Mouse (Mus musculus) lung, postnatal 14 days (tissue): ENCODE measurements around the gene Ubap1l.

ENCODE experiments used
- DNase-seq: peaks from one replicate; pipeline ENCODE4 v3.0.0; 2021

The Ubap1l gene

DNA sequence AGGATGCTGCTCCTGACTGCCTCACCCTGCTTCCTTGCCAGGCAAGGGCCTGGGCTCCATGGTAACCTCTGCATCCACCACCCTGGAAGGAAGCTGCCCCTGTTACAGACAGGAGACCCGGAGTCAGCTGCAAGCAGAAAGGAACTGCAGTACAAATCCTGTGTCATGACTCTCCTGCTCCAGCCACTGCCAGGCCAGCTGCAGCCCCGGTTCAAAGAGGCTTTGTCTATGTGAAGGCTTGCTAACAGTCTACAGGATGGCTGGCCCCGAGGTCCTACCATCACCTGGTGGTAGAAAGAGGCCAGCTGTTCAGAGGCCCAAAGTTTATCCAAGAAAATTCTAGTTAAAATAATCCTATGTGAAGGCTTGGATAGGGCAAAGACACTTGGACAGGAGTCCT lies 50.5 kb downstream of the Ubap1l start:
- no peak for DNase-seq

DNA sequence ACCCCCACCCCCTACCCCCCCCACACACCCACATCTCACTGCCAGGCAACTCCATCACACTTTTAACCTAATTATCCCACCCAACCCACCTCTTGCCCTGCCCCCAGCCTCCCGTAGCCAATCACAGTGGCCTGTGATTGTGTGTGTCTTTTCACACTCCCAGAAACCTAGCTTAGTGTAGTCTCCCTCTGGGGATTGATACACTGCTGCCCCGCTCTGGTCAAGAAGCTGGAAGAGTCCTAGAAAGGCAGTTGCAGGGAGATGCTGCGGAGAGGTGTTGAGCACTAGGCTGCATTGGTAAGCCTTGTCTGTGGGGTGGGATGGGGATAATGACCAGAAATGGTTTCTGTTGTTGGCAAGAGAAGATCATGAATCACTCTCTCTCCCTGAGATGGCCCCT lies 56.9 kb downstream of the Ubap1l start:
- no peak for DNase-seq

DNA sequence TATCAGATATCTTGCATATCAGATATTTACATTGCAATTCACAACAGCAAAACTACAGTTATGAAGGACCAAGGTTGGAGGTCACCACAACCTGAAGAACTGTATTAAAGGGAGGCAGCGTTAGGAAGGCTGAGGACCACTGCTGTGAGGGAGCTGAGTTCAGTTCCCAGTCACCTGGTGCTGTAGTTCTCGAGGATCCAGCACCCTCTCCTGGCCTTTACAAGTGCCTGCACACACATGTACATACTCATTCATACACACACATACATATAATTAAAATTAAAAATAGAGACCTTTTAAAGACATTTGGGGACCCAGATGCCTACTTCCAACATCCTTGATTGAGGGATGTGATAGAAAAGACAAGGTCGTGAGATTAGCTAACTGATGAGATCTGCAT lies 58.8 kb downstream of the Ubap1l start:
- no peak for DNase-seq

DNA sequence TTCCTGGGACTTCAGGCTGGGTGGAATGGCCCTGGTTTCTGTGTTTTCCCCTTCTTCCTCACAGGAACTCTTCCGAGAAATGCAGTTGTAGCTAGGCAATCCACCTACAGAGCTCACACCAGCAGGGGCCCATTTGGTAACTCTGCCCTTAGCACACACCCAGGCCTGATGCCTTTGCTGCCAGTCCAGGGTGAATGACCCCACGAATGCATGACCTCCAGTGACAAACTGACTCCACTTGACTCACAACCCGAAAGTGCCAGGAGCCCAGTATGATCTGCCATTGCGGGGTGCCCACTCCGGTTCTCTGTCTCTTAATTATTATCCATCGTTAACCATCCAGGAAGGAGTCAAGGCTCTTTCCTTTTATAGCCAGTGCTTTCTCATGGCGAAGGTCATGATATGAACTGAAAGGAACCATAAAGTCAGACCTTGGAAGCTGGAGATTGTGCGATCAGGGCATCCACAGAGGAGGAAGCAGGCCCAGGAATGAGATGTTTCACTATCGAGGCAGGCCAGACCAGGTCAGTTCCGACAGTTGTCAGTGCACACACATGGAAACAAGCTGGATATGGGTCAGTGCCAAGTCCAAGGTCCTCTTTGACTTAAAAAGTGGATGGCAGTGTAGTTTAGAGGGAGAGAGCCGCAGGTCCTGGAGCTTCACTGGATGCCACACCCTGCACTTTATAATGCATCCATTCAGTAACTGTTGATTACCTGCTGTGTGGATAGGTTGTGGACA lies 62.1 kb downstream of the Ubap1l start, which contains the start of gene Slc51b:
Slc51b (minus strand) TSS at position 196 of the 742 bp plus-strand sequence.
- DNase-seq = no peak

- DNase-seq = no peak
These were observed 63.6 kb downstream of the Ubap1l start for GRCm38 (mm10) chr9:65424393-65424792.

GRCm38 (mm10) chr9:65427511-65427910 lies 66.7 kb downstream of the Ubap1l start:
- DNase-seq = no peak

GRCm38 (mm10) chr9:65428003-65428402 lies 67.2 kb downstream of the Ubap1l start:
- no peak for DNase-seq
